Mouse (Mus musculus) NIH3T3 (cell line): ENCODE results near the gene Vmn1r35.
"Not testable (repeated sequence)": the region's sequence is repeated elsewhere in the genome, so short reads cannot be mapped to it uniquely, and the experiment has no call there.

Experiments used
- DNase-seq: peaks from one replicate; pipeline ENCODE4 v3.0.0-alpha.2; 2012; ENCODE audit warnings: low read depth

Gene Vmn1r35

GRCm38 (mm10) chr6:66685806-66686205, at the start of gene Vmn1r35:
TSS of gene Vmn1r35 (minus strand) at chr6:66685906.
- no peak for DNase-seq

- DNase-seq = not testable (repeated sequence)
Observed at GRCm38 (mm10) chr6:66729082-66729481, 43.4 kb upstream of the Vmn1r35 start, which contains the start of gene Vmn1r37. TSS of gene Vmn1r37 (plus strand) at chr6:66729382.

- DNase-seq = not testable (repeated sequence)
Observed at GRCm38 (mm10) chr6:66719068-66719467, 33.4 kb upstream of the Vmn1r35 start, which contains the start of gene Vmn1r36. TSS of gene Vmn1r36 (minus strand) at chr6:66719168.

DNA sequence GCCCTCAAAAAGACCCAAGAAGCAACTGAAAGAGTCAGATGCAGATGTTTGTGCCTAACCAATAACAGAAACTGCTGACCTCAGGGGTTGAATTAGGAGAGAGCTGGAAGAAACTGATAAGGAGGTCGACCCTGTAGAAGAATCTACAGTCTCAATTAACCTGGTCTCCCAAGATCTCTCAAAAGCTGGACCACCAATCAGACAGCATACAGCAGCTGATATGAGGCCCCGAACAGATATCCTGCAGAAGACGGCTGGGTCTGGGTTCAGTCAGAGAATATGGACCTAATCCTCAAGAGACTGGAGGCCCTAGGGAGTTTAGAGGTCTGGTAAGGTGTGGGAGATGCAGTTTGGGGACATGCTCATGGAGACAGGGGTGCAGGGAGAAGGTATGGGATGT, 28.1 kb upstream of the Vmn1r35 start:
- no peak for DNase-seq

DNA sequence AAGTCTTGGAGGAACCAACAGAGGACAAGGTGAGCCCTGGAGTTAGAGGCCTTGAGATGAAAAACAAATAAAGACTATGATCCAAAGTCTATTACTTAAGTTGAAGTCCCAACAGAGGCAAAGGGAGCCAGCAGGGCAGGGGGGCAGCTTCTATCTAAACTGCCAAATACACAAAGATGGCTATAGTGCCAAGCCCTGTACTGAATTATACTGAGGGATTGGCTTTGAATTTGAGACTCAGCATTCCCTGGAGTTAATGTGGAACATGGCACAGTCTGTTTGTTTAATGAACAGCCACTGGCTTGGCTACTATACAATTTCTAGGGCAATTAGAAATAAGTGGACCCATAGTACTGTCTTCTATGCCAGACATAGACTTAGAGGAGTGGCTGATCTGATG, 23.2 kb upstream of the Vmn1r35 start:
- no peak for DNase-seq

- no peak for DNase-seq
Observed at GRCm38 (mm10) chr6:66643779-66644178, 41.9 kb downstream of the Vmn1r35 start, which contains the start of gene Vmn1r34. TSS of gene Vmn1r34 (minus strand) at chr6:66643879.
